Mouse (Mus musculus) ES-E14 (cell line): Measurements from ENCODE around the gene Fscn2. TPM values are rescaled to one million over a fixed set of nuclear protein-coding genes. Genes with fewer than 3 reads are reported as not detected.

Experiments used
- DNase-seq: peaks from one replicate; pipeline ENCODE4 v3.0.0-alpha.2; 2013; ENCODE audit warnings: low read depth, low spot score
- H3K27ac ChIP-seq: 2 replicates; pipeline ENCODE4 v1.5.1; 2012; ENCODE audit warnings: low read depth, mild to moderate bottlenecking, low read length, moderate library complexity, mixed read lengths; ENCODE audit not compliant: poor library complexity, insufficient read depth, severe bottlenecking
- H3K36me3 ChIP-seq: 2 replicates; pipeline ENCODE4 v1.6.1; 2012; ENCODE audit warnings: mild to moderate bottlenecking, low read length, moderate library complexity, mixed read lengths; ENCODE audit not compliant: control insufficient read depth, poor library complexity, insufficient read depth, severe bottlenecking
- H3K4me1 ChIP-seq, 2 experiments: fragments of 150-350 bp in 1 of 2; sonication (generic) in 1 of 2; 2 replicates each; pipeline ENCODE4 v1.6.1; 2012; ENCODE audit warnings: low read length in 2 of 2, mild to moderate bottlenecking in 1 of 2, mixed read lengths in 1 of 2; ENCODE audit not compliant: control insufficient read depth in 2 of 2, insufficient read depth in 2 of 2, poor library complexity in 1 of 2
- H3K4me3 ChIP-seq, 2 experiments: fragments of 150-350 bp in 1 of 2; sonication (generic) in 1 of 2; 2 replicates each; pipeline ENCODE4 v1.5.1; 2012; ENCODE audit warnings: low read length in 2 of 2, low read depth in 1 of 2, mild to moderate bottlenecking in 1 of 2, mixed read lengths in 1 of 2; ENCODE audit not compliant: insufficient read depth in 1 of 2, poor library complexity in 1 of 2, severe bottlenecking in 1 of 2
- H3K9ac ChIP-seq: 2 replicates; pipeline ENCODE4 v1.6.1; 2012; ENCODE audit warnings: low read depth, mild to moderate bottlenecking, low read length, mixed read lengths; ENCODE audit not compliant: poor library complexity, insufficient read depth, severe bottlenecking
- H3K9me3 ChIP-seq: fragments of 150-350 bp; sonication (generic); 2 replicates; pipeline ENCODE4 v1.6.1; 2012; ENCODE audit warnings: low read depth, mild to moderate bottlenecking, low read length; ENCODE audit not compliant: control insufficient read depth, insufficient read depth
- CHD2 ChIP-seq: IDR thresholded peaks from 2 replicates; pipeline ENCODE4 v1.6.1; 2014; ENCODE audit warnings: mild to moderate bottlenecking, low read depth, low read length, inconsistent platforms
- HCFC1 ChIP-seq: IDR thresholded peaks from 2 replicates; pipeline ENCODE4 v1.6.1; 2012; ENCODE audit warnings: low read length, inconsistent platforms, borderline replicate concordance; ENCODE audit not compliant: insufficient read depth
- MAFK ChIP-seq: IDR thresholded peaks from 2 replicates; pipeline ENCODE4 v1.6.1; 2014; ENCODE audit warnings: mild to moderate bottlenecking, low read depth, low read length, inconsistent platforms; ENCODE audit not compliant: insufficient read depth
- ZC3H11A ChIP-seq: IDR thresholded peaks from 2 replicates; pipeline ENCODE4 v1.6.1; 2012; ENCODE audit warnings: low read depth, mild to moderate bottlenecking, inconsistent platforms, low read length, borderline replicate concordance
- ZNF384 ChIP-seq: IDR thresholded peaks from 2 replicates; pipeline ENCODE4 v1.6.1; 2012; ENCODE audit warnings: low read depth, low read length, inconsistent platforms
- in situ Hi-C, 2 experiments: fragments of 600-800 bp; cut with MboI; formaldehyde crosslinking; loops; one replicate each; pipeline ENCODE4 v1.15.1; 2025; ENCODE audit warnings: low sequenced_read_pairs in 2 of 2, inconsistent platforms in 1 of 2; ENCODE audit not compliant: unreplicated experiment in 2 of 2
- total RNA-seq: library from RNA; depleted of rRNA; stranded (reverse); fragments of 300-350 nt; gene quantifications from 2 replicates; pipeline ENCODE4 v1.2.3, GENCODE M21; 2012

Fscn2 gene
- total RNA-seq, 1 experiment, result 0.31 TPM

DNA sequence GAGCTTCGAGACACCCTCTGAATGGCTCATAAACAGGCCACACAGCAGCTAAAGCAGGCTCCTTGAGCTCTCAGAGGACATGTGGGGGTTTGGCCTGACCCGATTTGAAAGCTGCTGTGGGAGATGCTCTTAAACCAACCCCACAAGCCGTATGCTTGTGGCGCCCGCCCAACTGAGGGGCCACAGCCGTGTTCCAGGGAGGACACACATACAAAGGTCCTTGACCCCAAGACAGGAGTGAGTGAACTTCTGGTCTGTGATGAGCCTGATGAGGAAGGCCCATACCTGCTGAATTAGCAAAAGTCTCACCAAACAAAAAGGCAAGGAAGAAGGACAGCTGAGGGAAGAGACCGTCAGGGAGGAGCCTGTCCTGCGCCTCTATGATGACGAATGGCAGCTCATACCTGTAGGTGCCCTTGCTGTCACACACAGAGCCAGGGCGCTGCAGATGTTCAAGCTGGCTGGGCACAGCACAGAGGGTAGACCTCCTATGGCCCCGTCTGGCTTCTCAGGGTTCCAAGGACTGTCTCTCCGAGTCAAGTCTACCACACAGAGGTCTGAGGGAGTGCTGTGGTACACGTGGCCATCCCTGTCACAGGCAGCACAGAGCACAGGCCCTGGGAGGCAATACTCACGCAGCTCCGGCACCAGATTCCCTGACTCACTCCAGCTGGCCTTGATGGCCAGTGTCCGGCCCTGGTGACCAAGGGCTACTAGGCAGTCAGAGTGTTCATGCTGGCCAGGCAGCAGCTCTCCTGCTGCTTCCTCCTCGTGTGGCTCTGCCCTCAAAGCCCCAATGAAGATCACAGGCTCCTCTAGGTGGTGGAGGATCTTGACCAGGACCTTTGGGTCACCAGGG is 15.2 kb downstream of the Fscn2 start:
- DNase-seq, result no peak
- in situ Hi-C loops, result no loop called here
- no peaks in the 10 kb centered on the region for H3K9me3 ChIP-seq
- H3K9ac ChIP-seq, result no peak overlapping the region
- TF ChIP-seq MAFK, result no peak
- TF ChIP-seq HCFC1, result no peak
- TF ChIP-seq CHD2, result no peak
- TF ChIP-seq ZNF384, result no peak
- peaks cover 28% of the 10 kb centered on the region; the same call in 1 of the 2 replicates for H3K36me3 ChIP-seq
- peaks cover 0 to 8% of the 10 kb centered on the region in 2 experiments; a peak in 1 of 4 replicates for H3K4me1 ChIP-seq
- H3K27ac ChIP-seq, result no peak overlapping the region
- no peak overlapping the region for H3K4me3 ChIP-seq

DNA sequence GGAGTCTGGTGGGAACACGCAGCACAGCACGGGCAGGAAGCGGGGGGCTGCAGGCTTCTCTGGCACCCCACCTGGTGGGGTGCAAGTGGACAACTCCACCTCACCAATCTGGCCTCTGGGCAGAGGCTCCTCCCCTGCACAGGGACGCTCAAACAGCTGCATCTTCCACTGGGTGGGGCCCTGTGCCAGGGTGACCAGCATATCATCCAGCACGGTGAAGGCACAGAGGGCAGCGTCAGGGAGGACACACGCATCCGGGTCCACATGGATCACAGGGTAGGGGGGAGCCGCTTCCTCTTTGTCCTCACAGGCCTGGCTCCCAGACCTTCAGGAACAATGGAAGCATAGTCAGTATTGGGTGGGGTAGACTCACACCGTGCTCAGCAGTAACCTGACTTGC is 16.0 kb downstream of the Fscn2 start:
- TF ChIP-seq CHD2 (no peak), ZNF384 (no peak), ZC3H11A (no peak), MAFK (no peak), HCFC1 (no peak)
- in situ Hi-C loops, result no loop called here
- no peak for DNase-seq
- H3K4me1 ChIP-seq, result peaks cover 0 to 8% of the 10 kb centered on the region in 2 experiments; a peak in 1 of 4 replicates
- no peak overlapping the region for H3K27ac ChIP-seq
- no peaks in the 10 kb centered on the region for H3K9me3 ChIP-seq
- peaks cover 35% of the 10 kb centered on the region for H3K36me3 ChIP-seq
- H3K9ac ChIP-seq, result no peak overlapping the region
- peak overlapping the region in 1 of 2 experiments; percentile 94; a peak in 1 of 4 replicates for H3K4me3 ChIP-seq

DNA sequence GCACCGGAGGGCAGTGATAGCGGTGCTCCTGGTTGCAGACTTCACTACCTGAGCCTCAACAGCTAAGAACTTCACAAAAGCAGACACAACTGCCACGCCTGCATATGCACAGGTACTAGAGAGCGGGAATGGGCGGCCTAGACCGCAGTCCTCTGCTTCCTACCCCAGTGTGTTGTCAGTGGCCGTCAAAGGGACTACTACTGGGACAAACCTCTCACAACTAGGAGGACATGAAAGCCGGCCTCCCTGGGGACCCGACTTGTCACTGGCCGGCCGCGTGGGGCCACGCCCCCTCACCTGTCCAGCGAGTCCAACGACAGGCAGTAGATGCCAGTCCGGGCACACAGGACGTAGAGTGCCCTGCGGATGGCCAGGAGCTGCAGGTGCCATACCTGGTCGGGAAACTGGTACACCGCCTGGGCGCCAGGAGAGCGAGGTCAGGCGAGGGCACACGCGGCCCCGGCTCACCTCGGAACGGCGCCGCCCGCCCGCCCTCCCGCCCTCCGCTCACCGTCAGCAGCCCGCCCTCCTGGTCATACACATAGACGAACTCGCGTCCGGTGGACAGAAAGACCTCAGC is 16.8 kb downstream of the Fscn2 start:
- Histone ChIP-seq H3K9me3 (no peaks in the 10 kb centered on the region), H3K36me3 (peaks cover 38% of the 10 kb centered on the region), H3K4me3 (peak overlapping the region; percentile 82 to 94), H3K9ac (peak overlapping the region; percentile 77), H3K27ac (no peak overlapping the region), H3K4me1 (peaks cover 0 to 8% of the 10 kb centered on the region in 2 experiments; a peak in 1 of 4 replicates)
- in situ Hi-C loops, result no loop called here
- DNase-seq, result no peak
- TF ChIP-seq MAFK (no peak), ZC3H11A (no peak), CHD2 (no peak), ZNF384 (no peak), HCFC1 (no peak)

- Histone ChIP-seq H3K4me3 (peak within 1 kb of the TSS; percentile 82 to 94), H3K9ac (peak within 1 kb of the TSS; percentile 77), H3K9me3 (no peaks in the 10 kb centered on the region), H3K4me1 (peaks cover 0 to 6% of the 10 kb centered on the region in 2 experiments; a peak in 1 of 4 replicates), H3K27ac (no peak within 1 kb of the TSS), H3K36me3 (peaks cover 42% of the 10 kb centered on the region)
- no peak for TF ChIP-seq ZNF384
- peak; percentile 67; the same call in 1 of the 2 replicates for TF ChIP-seq HCFC1
- peak; percentile 89 for DNase-seq
- in situ Hi-C loops, result no loop called here
These were observed 17.5 kb downstream of the Fscn2 start, which contains the start of gene Faap100 for GRCm38 (mm10) chr11:120378611-120379540. Gene Faap100 (minus strand): TSS chr11:120378764.
